Mouse (Mus musculus) olfactory bulb, adult 2 months (tissue): ENCODE results near the gene Bbs9. TPM values are rescaled to one million over a fixed set of nuclear protein-coding genes. Genes with fewer than 3 reads are reported as not detected.

Experiments used
- H3K27ac ChIP-seq: fragments of 200-500 bp; 2 replicates; pipeline ENCODE4 v1.5.1; 2012; ENCODE audit warnings: low read depth, low read length; ENCODE audit not compliant: insufficient read depth
- H3K4me1 ChIP-seq: fragments of 200-500 bp; 2 replicates; pipeline ENCODE4 v1.6.1; 2012; ENCODE audit warnings: low read length; ENCODE audit not compliant: control insufficient read depth, insufficient read depth
- H3K4me3 ChIP-seq: fragments of 200-500 bp; 2 replicates; pipeline ENCODE4 v1.5.1; 2012; ENCODE audit warnings: mild to moderate bottlenecking, low read depth, low read length, moderate library complexity; ENCODE audit not compliant: insufficient read depth
- CTCF ChIP-seq: fragments of 200-500 bp; IDR thresholded peaks from 2 replicates; pipeline ENCODE4 v1.5.1; 2012; ENCODE audit warnings: low read depth, mild to moderate bottlenecking, low read length, moderate library complexity; ENCODE audit not compliant: insufficient read depth
- POLR2A ChIP-seq: fragments of 200-500 bp; IDR thresholded peaks from 2 replicates; pipeline ENCODE4 v1.6.1; 2012; ENCODE audit warnings: mild to moderate bottlenecking, low read depth, low read length, moderate library complexity; ENCODE audit not compliant: insufficient read depth
- WGBS: fragments of 180-500 bp; shearing (Covaris S2); methylation state at CpG from one replicate; pipeline ENCODE4 v1.1.7; 2018; 5-methylcytosine and 5-hydroxymethylcytosine counted together
- polyA plus RNA-seq: library from polyadenylated mRNA; stranded (reverse); fragments of >200 nt; gene quantifications from 2 replicates; pipeline ENCODE4 v1.2.4, GENCODE M21; 2012; ENCODE audit warnings: low replicate concordance; ENCODE audit not compliant: missing spikeins, insufficient read depth, insufficient read length

The Bbs9 gene
- polyA plus RNA-seq, 1 experiment = not detected

- WGBS = 91% methylated on average over 14 of the region's 14 CpGs
Observed at GRCm38 (mm10) chr9:22576426-22577139, 101.1 kb downstream of the Bbs9 start.

GRCm38 (mm10) chr9:22578266-22578665 lies 102.8 kb downstream of the Bbs9 start:
- H3K4me1 ChIP-seq = no peaks in the 10 kb centered on the region; the same call in 1 of the 2 replicates
- no peak for TF ChIP-seq CTCF
- TF ChIP-seq POLR2A = no peak
- no peak overlapping the region for H3K27ac ChIP-seq
- H3K4me3 ChIP-seq = no peak overlapping the region
- 93% methylated on average over 3 of the region's 3 CpGs for WGBS

More at GRCm38 (mm10) chr9:22576426-22577139, 101.1 kb downstream of the Bbs9 start:
- no peak overlapping the region for H3K4me3 ChIP-seq
- TF ChIP-seq POLR2A (no peak), CTCF (no peak)
- H3K4me1 ChIP-seq = no peaks in the 10 kb centered on the region; the same call in 1 of the 2 replicates
- no peak overlapping the region for H3K27ac ChIP-seq

DNA sequence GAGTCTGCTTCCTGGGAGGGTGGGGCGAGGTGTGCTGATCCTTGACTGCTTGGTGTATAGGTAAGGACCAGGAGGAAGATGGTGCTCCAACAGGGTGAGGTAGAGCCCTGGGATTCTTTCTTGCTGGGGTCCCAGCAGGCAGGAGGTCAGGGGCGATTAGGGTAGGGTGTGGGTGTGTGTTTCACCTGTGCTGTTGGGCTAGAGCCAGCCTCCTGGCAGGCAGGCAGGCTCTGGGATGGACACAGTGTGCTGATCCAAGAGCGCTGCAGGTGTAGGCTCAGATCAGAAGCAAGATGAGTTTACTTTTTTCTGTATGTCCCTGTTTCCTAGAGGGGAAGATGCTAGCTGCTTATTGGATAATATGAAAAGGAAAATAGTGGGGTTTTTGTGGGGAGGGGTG lies 108.7 kb downstream of the Bbs9 start:
- Histone ChIP-seq H3K27ac (no peak overlapping the region), H3K4me1 (no peaks in the 10 kb centered on the region; the same call in 1 of the 2 replicates), H3K4me3 (no peak overlapping the region)
- WGBS = 97% methylated on average over 3 of the region's 3 CpGs
- no peak for TF ChIP-seq CTCF
- no peak for TF ChIP-seq POLR2A

GRCm38 (mm10) chr9:22593032-22593431 lies 117.5 kb downstream of the Bbs9 start:
- WGBS = 98% methylated on average over 5 of the region's 5 CpGs

DNA sequence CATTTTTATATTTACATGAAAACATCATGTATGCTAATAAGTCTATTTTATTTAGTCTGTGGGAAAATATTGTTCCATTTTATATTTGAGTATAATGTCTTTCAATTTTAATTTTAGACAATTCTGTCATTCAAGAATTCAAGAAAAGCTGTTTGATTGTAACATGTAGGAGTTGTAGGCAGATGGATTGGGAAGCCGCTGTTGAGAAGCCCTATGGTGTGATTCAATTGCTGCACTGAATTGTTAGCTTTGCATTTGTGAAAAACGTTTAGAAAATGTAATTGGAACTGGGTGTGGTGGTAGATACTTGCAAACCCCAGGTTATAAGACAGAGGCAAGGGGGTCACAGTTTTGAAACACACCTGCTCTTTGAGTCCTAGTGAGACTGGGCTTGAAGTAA lies 121.1 kb downstream of the Bbs9 start:
- no peaks in the 10 kb centered on the region for H3K4me1 ChIP-seq
- no peak overlapping the region for H3K4me3 ChIP-seq
- TF ChIP-seq CTCF (no peak), POLR2A (no peak)
- 67% methylated on average over 2 of the region's 2 CpGs for WGBS
- H3K27ac ChIP-seq = no peak overlapping the region

More at GRCm38 (mm10) chr9:22593032-22593431, 117.5 kb downstream of the Bbs9 start:
- Histone ChIP-seq H3K4me1 (no peaks in the 10 kb centered on the region), H3K27ac (no peak overlapping the region), H3K4me3 (no peak overlapping the region)
- TF ChIP-seq CTCF (no peak), POLR2A (no peak)

GRCm38 (mm10) chr9:22613271-22613824 lies 137.8 kb downstream of the Bbs9 start:
- no peak overlapping the region for H3K4me3 ChIP-seq
- H3K4me1 ChIP-seq = no peaks in the 10 kb centered on the region; the same call in 1 of the 2 replicates
- TF ChIP-seq POLR2A (no peak), CTCF (no peak)
- H3K27ac ChIP-seq = no peak overlapping the region
- WGBS = 83% methylated on average over 6 of the region's 6 CpGs

DNA sequence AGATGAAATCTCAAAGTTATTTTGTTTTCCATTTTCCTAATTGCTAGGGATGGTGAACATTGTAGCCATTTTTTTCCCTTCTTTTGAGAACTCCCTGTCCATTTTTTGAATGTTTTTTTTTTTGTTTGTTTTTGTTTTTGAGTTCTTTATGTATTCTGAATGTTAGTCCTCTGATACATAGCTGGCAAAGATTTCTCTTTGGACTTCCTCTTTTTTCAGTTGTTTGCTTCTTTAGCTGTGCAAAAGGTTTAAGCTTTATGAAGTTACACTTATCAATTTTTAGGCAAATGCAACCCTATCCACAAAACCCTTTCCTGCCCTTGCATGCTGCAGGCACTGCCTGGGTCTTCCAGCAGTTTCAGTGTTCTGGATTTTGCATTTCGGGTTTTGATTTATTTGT lies 143.7 kb downstream of the Bbs9 start:
- WGBS = 100% methylated on average over 1 of the region's 1 CpGs
- Histone ChIP-seq H3K4me3 (no peak overlapping the region), H3K27ac (no peak overlapping the region), H3K4me1 (peaks cover 3% of the 10 kb centered on the region; the same call in 1 of the 2 replicates)
- TF ChIP-seq POLR2A = no peak
- TF ChIP-seq CTCF = no peak

DNA sequence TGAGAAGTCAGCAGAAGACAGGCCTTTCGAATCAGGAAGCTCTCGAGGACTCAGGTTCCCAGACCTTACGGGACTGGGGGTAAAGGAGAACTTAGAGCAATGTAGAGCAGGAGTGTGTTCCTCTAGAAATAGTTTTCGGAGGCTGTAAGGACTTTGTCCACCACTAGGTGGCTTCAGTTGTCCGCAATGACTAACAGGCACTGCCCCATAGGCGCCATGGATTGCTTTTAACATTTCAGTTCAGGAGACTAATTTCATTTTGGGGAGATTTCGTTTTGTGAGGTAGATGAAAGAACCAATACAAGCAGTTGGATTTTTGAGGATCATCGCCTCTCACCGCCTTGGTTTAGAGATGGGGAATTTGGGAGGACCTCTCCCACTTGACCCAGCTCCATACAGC lies 149.5 kb downstream of the Bbs9 start:
- Histone ChIP-seq H3K27ac (no peak overlapping the region), H3K4me1 (peaks cover 3% of the 10 kb centered on the region; the same call in 1 of the 2 replicates), H3K4me3 (no peak overlapping the region)
- TF ChIP-seq CTCF (no peak), POLR2A (no peak)
- WGBS = 70% methylated on average over 9 of the region's 9 CpGs

- WGBS = 95% methylated on average over 3 of the region's 3 CpGs
- no peak overlapping the region for H3K4me3 ChIP-seq
- peaks cover 3% of the 10 kb centered on the region; the same call in 1 of the 2 replicates for H3K4me1 ChIP-seq
- TF ChIP-seq CTCF (no peak), POLR2A (no peak)
- no peak overlapping the region for H3K27ac ChIP-seq
Observed at GRCm38 (mm10) chr9:22626014-22626413, 150.5 kb downstream of the Bbs9 start.

DNA sequence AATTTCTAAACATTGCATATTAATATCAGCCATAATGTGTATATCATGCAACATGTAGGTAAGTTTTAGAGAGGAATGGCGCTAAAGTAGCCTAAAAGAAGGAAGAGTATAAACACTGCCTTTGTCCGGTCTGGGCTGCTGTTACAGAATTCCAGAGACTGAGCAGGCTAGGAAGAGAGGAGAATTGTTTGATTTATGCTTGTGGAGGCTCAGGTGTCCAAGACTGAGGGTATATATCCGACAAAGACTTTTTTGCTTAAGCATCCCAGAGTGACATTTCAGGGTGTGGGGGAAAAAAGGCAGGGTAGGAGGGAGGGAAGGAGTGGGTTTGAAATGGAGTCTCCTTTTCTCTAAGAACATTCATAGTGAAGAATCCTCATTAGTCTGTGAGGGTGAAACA lies 152.4 kb downstream of the Bbs9 start:
- Histone ChIP-seq H3K4me1 (peaks cover 3% of the 10 kb centered on the region; the same call in 1 of the 2 replicates), H3K27ac (no peak overlapping the region), H3K4me3 (no peak overlapping the region)
- WGBS = 89% methylated on average over 3 of the region's 3 CpGs
- TF ChIP-seq CTCF = no peak
- TF ChIP-seq POLR2A = no peak
